Mouse (Mus musculus) intestine, postnatal 0 days (tissue): ENCODE data around the gene Slc35f6. TPM values are rescaled to one million over a fixed set of nuclear protein-coding genes. Genes with fewer than 3 reads are reported as not detected.
A peak's percentile ranks its signal among the peaks of the same experiment; 100 is the strongest.

Experiments
- ATAC-seq: fragments of 200-750 bp; cut with Nextera tagmentation; 2 replicates; pipeline ENCODE4 v1.8.0; 2017; ENCODE audit warnings: mild to moderate bottlenecking, moderate TSS enrichment, moderate library complexity
- H3K27ac ChIP-seq: fragments of 300-500 bp; sonication (generic); 2 replicates; pipeline ENCODE4 v1.5.1; 2014; ENCODE audit warnings: mild to moderate bottlenecking, low read depth, low read length, moderate library complexity
- H3K27me3 ChIP-seq: fragments of 300-500 bp; sonication (generic); replicated peaks from 2 replicates; pipeline ENCODE4 v1.6.1; 2014; ENCODE audit warnings: low read length, mixed read lengths; ENCODE audit not compliant: control insufficient read depth, insufficient read depth
- H3K36me3 ChIP-seq: fragments of 300-500 bp; sonication (generic); 2 replicates; pipeline ENCODE4 v1.6.1; 2014; ENCODE audit warnings: mild to moderate bottlenecking, moderate library complexity; ENCODE audit not compliant: control insufficient read depth, insufficient read depth
- H3K4me1 ChIP-seq: fragments of 300-500 bp; sonication (generic); replicated peaks from 2 replicates; pipeline ENCODE4 v1.6.1; 2014; ENCODE audit warnings: antibody characterized with exemption, low read length, mixed read lengths; ENCODE audit not compliant: control insufficient read depth, insufficient read depth
- H3K4me2 ChIP-seq: fragments of 300-500 bp; sonication (generic); replicated peaks from 2 replicates; pipeline ENCODE4 v1.6.1; 2014; ENCODE audit warnings: low read depth, mild to moderate bottlenecking, moderate library complexity
- H3K4me3 ChIP-seq: fragments of 300-500 bp; sonication (generic); 2 replicates; pipeline ENCODE4 v1.5.1; 2014; ENCODE audit warnings: low read depth, low read length
- H3K9ac ChIP-seq: fragments of 300-500 bp; sonication (generic); 2 replicates; pipeline ENCODE4 v1.6.1; 2014; ENCODE audit warnings: mild to moderate bottlenecking, low read depth, low read length
- H3K9me3 ChIP-seq: fragments of 300-500 bp; sonication (generic); 2 replicates; pipeline ENCODE4 v1.6.1; 2016; ENCODE audit warnings: mixed run types; ENCODE audit not compliant: control insufficient read depth
- CTCF ChIP-seq: sonication (generic); IDR thresholded peaks from 2 replicates; pipeline ENCODE4 v1.5.1; 2016; ENCODE audit warnings: low read depth, mild to moderate bottlenecking, control low read depth, antibody characterized with exemption, moderate library complexity
- WGBS: fragments of 180-500 bp; shearing (Covaris S2); extraction: QIAGEN DNeasy Blood & Tissue Kit; methylation state at CpG from one replicate; pipeline ENCODE4 v1.1.7; 2014; 5-methylcytosine and 5-hydroxymethylcytosine counted together
- polyA plus RNA-seq: library from polyadenylated mRNA; unstranded; fragments of >200 nt; fragmentation: Nextera tagmentation; extraction: Ambion mirVana; gene quantifications from 2 replicates; pipeline ENCODE4 v1.2.1, GENCODE M21; 2015

Gene Slc35f6
- polyA plus RNA-seq, 1 experiment from 2014 or later = 71.6 TPM

- no peak overlapping the region for H3K27ac ChIP-seq
- H3K27me3 ChIP-seq = no peaks in the 10 kb centered on the region
- WGBS = 89% methylated on average over 9 of the region's 9 CpGs
- TF ChIP-seq CTCF = no peak
- H3K9ac ChIP-seq = no peak overlapping the region
- no peak overlapping the region for H3K4me2 ChIP-seq
- no peaks in the 10 kb centered on the region for H3K36me3 ChIP-seq
- no peak for ATAC-seq
- no peaks in the 10 kb centered on the region for H3K4me1 ChIP-seq
- no peak overlapping the region for H3K4me3 ChIP-seq
- no peaks in the 10 kb centered on the region for H3K9me3 ChIP-seq
Observed at GRCm38 (mm10) chr5:30665360-30665759, 17.6 kb downstream of the Slc35f6 start.

GRCm38 (mm10) chr5:30665968-30666367, 18.2 kb downstream of the Slc35f6 start:
- TF ChIP-seq CTCF = no peak
- no peaks in the 10 kb centered on the region for H3K9me3 ChIP-seq
- no peaks in the 10 kb centered on the region for H3K36me3 ChIP-seq
- 39% methylated on average over 6 of the region's 6 CpGs for WGBS
- peak overlapping the region; percentile 74 for H3K4me3 ChIP-seq
- H3K4me2 ChIP-seq = peak overlapping the region; percentile 83
- H3K4me1 ChIP-seq = no peaks in the 10 kb centered on the region
- no peak for ATAC-seq
- peak overlapping the region; percentile 45; the same call in 1 of the 2 replicates for H3K9ac ChIP-seq
- peak overlapping the region; percentile 72 for H3K27ac ChIP-seq
- no peaks in the 10 kb centered on the region for H3K27me3 ChIP-seq

GRCm38 (mm10) chr5:30666391-30667195, 18.9 kb downstream of the Slc35f6 start, which contains the start of gene Cenpa:
TSS of gene Cenpa (plus strand) at chr5:30666777.
- H3K9me3 ChIP-seq = no peaks in the 10 kb centered on the region
- peak; percentile 93 for ATAC-seq
- peak within 1 kb of the TSS; percentile 83 for H3K4me2 ChIP-seq
- H3K9ac ChIP-seq = peak within 1 kb of the TSS; percentile 53
- no peaks in the 10 kb centered on the region for H3K27me3 ChIP-seq
- H3K36me3 ChIP-seq = no peaks in the 10 kb centered on the region
- H3K4me3 ChIP-seq = peak within 1 kb of the TSS; percentile 74
- TF ChIP-seq CTCF = no peak
- H3K27ac ChIP-seq = peak within 1 kb of the TSS; percentile 72
- H3K4me1 ChIP-seq = no peaks in the 10 kb centered on the region
- under 1% methylated on average over 40 of the region's 40 CpGs for WGBS

- no peaks in the 10 kb centered on the region for H3K9me3 ChIP-seq
- H3K4me3 ChIP-seq = peak overlapping the region; percentile 74
- no peaks in the 10 kb centered on the region for H3K27me3 ChIP-seq
- H3K36me3 ChIP-seq = peaks cover 4% of the 10 kb centered on the region; the same call in 1 of the 2 replicates
- peak overlapping the region; percentile 83 for H3K4me2 ChIP-seq
- no peak overlapping the region for H3K27ac ChIP-seq
- H3K4me1 ChIP-seq = no peaks in the 10 kb centered on the region
- WGBS = under 1% methylated on average over 13 of the region's 13 CpGs
- peak overlapping the region; percentile 53 for H3K9ac ChIP-seq
- no peak for TF ChIP-seq CTCF
- ATAC-seq = no peak
Observed at GRCm38 (mm10) chr5:30667215-30667614, 19.5 kb downstream of the Slc35f6 start.

- peaks cover 8% of the 10 kb centered on the region; the same call in 1 of the 2 replicates for H3K36me3 ChIP-seq
- WGBS = 5% methylated on average over 3 of the region's 3 CpGs
- TF ChIP-seq CTCF = no peak
- peak overlapping the region; percentile 74 for H3K4me3 ChIP-seq
- H3K9ac ChIP-seq = peak overlapping the region; percentile 53
- no peak for ATAC-seq
- no peak overlapping the region for H3K27ac ChIP-seq
- H3K4me1 ChIP-seq = no peaks in the 10 kb centered on the region
- H3K4me2 ChIP-seq = peak overlapping the region; percentile 83
- H3K27me3 ChIP-seq = no peaks in the 10 kb centered on the region
- H3K9me3 ChIP-seq = no peaks in the 10 kb centered on the region
Observed at GRCm38 (mm10) chr5:30667686-30668085, 20.0 kb downstream of the Slc35f6 start.

GRCm38 (mm10) chr5:30668637-30669495, 21.1 kb downstream of the Slc35f6 start:
- TF ChIP-seq CTCF = peak; percentile 20; the same call in 1 of the 2 replicates
- H3K36me3 ChIP-seq = peaks cover 19% of the 10 kb centered on the region; the same call in 1 of the 2 replicates
- no peak overlapping the region for H3K4me3 ChIP-seq
- H3K9me3 ChIP-seq = no peaks in the 10 kb centered on the region
- no peaks in the 10 kb centered on the region for H3K27me3 ChIP-seq
- 0 out of 2 replicates have a peak overlapping the region, but pooled peaks have one; percentile 14 for H3K4me2 ChIP-seq
- H3K27ac ChIP-seq = no peak overlapping the region
- ATAC-seq = no peak
- no peaks in the 10 kb centered on the region for H3K4me1 ChIP-seq
- no peak overlapping the region for H3K9ac ChIP-seq
- WGBS = 76% methylated on average over 9 of the region's 9 CpGs
